Comparison of ENCODE assay signal across 22 mouse cellular contexts in the genomic region with DNA sequence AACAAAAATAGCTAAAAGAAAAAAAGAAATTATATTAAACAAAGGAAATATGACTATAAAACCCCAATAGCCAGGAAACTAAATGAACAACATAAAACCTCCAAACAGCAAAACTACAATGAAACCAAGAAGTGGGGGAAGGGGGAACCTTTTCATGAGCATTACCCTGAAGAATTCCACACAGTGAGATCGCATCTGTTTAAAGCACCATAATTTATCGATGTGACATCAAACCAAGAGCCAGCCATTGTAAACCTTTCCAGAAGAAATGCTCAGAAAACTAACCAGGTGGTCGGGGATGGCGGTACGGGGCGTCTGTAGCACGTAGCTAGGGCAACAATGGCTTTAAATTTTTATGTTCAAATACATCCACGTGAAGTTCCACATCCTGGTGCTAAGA.
DNase-seq lines count a peak whose midpoint lies in the region; ATAC-seq and TF ChIP-seq lines count a peak whose summit lies in the region.
"Had no signal": no experiment of that assay in that cellular context is flagged by ENCODE, and none has a peak within 500 bp of the region (broad histone marks: within the 10 kb centered on the region; RNA-seq: fewer than 3 reads in every experiment).

No protein-coding gene starts in this region.

- no peak for DNase-seq in limb, embryonic 10.5 days (ENCODE audit: low spot score)
- peak; percentile 59 for DNase-seq in limb, embryonic 14.5 days (ENCODE audit: low spot score)
- DNase-seq in mesoderm, embryonic 11.5 days (ENCODE audit: low read depth, low spot score), result peak; percentile 44
- no peak for DNase-seq in kidney, adult 2 months
- DNase-seq: adrenal gland, adult 2 months; adrenal gland, postnatal 10 days; adrenal gland, postnatal 25 days; cerebellum, adult 11 months; cerebellum, adult 18-20 months; cerebellum, adult 8-10 months; cerebellum, adult 9-11 months; cerebellum, postnatal 14 days; cerebellum, postnatal 36 days; embryo, embryonic 11 days had no signal

- no peak overlapping the region for H3K4me3 ChIP-seq in limb, embryonic 13.5 days
- no peak overlapping the region for H3K4me3 ChIP-seq in limb, embryonic 10.5 days
- no peak overlapping the region for H3K4me3 ChIP-seq in limb, embryonic 14.5 days (replicated peaks; ENCODE audit: low read length)
- H3K4me3 ChIP-seq in kidney, adult 2 months (ENCODE audit: insufficient read depth, low read depth, low read length), result no peak overlapping the region
- H3K4me3 ChIP-seq: embryonic facial prominence, embryonic 13.5 days; embryonic facial prominence, embryonic 15.5 days; erythroblast, embryonic 14.5 days; forebrain, embryonic 10.5 days; forebrain, embryonic 12.5 days had no signal

- TF ChIP-seq POLR2A in limb, embryonic 14.5 days (IDR thresholded peaks at IDR 0.05; ENCODE audit: borderline replicate concordance, extremely low read depth, insufficient read depth, insufficient read length), result no peak
- TF ChIP-seq POLR2A in kidney, adult 2 months (IDR thresholded peaks at IDR 0.05; ENCODE audit: low read depth, low read length), result no peak

- H3K27ac ChIP-seq in limb, embryonic 13.5 days, result no peak overlapping the region
- H3K27ac ChIP-seq in limb, embryonic 10.5 days, result no peak overlapping the region
- H3K27ac ChIP-seq in limb, embryonic 14.5 days (replicated peaks; ENCODE audit: low read depth, low read length), result no peak overlapping the region
- H3K27ac ChIP-seq in kidney, adult 2 months (ENCODE audit: insufficient read depth, low read depth, low read length), result no peak overlapping the region
- H3K27ac ChIP-seq: embryonic facial prominence, embryonic 13.5 days; embryonic facial prominence, embryonic 15.5 days; forebrain, embryonic 10.5 days; forebrain, embryonic 12.5 days had no signal

- H3K36me3 ChIP-seq in limb, embryonic 13.5 days, result no peaks in the 10 kb centered on the region
- H3K36me3 ChIP-seq in limb, embryonic 10.5 days, result no peaks in the 10 kb centered on the region
- no peaks in the 10 kb centered on the region for H3K36me3 ChIP-seq in limb, embryonic 14.5 days (ENCODE audit: control insufficient read depth, insufficient read depth, low read length)
- H3K36me3 ChIP-seq in kidney, adult 2 months (ENCODE audit: control insufficient read depth, insufficient read depth, low read length), result no peaks in the 10 kb centered on the region
- H3K36me3 ChIP-seq: embryonic facial prominence, embryonic 13.5 days; embryonic facial prominence, embryonic 15.5 days; forebrain, embryonic 10.5 days; forebrain, embryonic 12.5 days had no signal

- peaks cover 5% of the 10 kb centered on the region; the same call in 1 of the 2 replicates for H3K4me1 ChIP-seq in limb, embryonic 13.5 days
- H3K4me1 ChIP-seq in limb, embryonic 10.5 days, result peaks cover 20% of the 10 kb centered on the region
- peaks cover 5% of the 10 kb centered on the region; the same call in 1 of the 2 replicates for H3K4me1 ChIP-seq in limb, embryonic 14.5 days (ENCODE audit: control insufficient read depth, insufficient read depth, low read length)
- H3K4me1 ChIP-seq in kidney, adult 2 months (ENCODE audit: control insufficient read depth, insufficient read depth, low read length), result no peaks in the 10 kb centered on the region

- no peak for TF ChIP-seq CTCF in kidney, adult 2 months (conservative IDR thresholded peaks at IDR 0.05; ENCODE audit: insufficient read depth, insufficient read length, low read depth, low read length)

- no peaks in the 10 kb centered on the region for H3K9me3 ChIP-seq in limb, embryonic 13.5 days
- H3K9me3 ChIP-seq in limb, embryonic 10.5 days (replicated peaks), result no peaks in the 10 kb centered on the region
- H3K9me3 ChIP-seq in limb, embryonic 14.5 days (ENCODE audit: control insufficient read depth, low read length), result no peaks in the 10 kb centered on the region
- H3K9me3 ChIP-seq: embryonic facial prominence, embryonic 13.5 days; embryonic facial prominence, embryonic 15.5 days; forebrain, embryonic 10.5 days; forebrain, embryonic 12.5 days had no signal

- no peak overlapping the region for H3K4me2 ChIP-seq in limb, embryonic 13.5 days (replicated peaks)
- H3K4me2 ChIP-seq in limb, embryonic 14.5 days (replicated peaks; ENCODE audit: low read depth, low read length, severe bottlenecking), result no peak overlapping the region
- H3K4me2 ChIP-seq: embryonic facial prominence, embryonic 13.5 days; embryonic facial prominence, embryonic 15.5 days; forebrain, embryonic 12.5 days had no signal

- WGBS in limb, embryonic 13.5 days, result 37% methylated on average over 8 of the region's 8 CpGs
- WGBS in limb, embryonic 10.5 days, result 79% methylated on average over 8 of the region's 8 CpGs
- WGBS in limb, embryonic 14.5 days, result 34% methylated on average over 8 of the region's 8 CpGs
- WGBS in kidney, adult 2 months, result 70% methylated on average over 8 of the region's 8 CpGs

- 0 out of 2 replicates have a peak, but pooled peaks have one; percentile 28 for ATAC-seq in limb, embryonic 13.5 days (ENCODE audit: low FRiP score, low read depth)
- ATAC-seq in limb, embryonic 14.5 days (ENCODE audit: low FRiP score, low read depth), result peak; percentile 53; the same call in 1 of the 2 replicates
- ATAC-seq: forebrain, embryonic 14.5 days; forebrain, embryonic 16.5 days had no signal

- no peak overlapping the region for H3K9ac ChIP-seq in limb, embryonic 13.5 days
- no peak overlapping the region for H3K9ac ChIP-seq in limb, embryonic 14.5 days (ENCODE audit: low read depth, low read length, severe bottlenecking)
- H3K9ac ChIP-seq: embryonic facial prominence, embryonic 13.5 days; embryonic facial prominence, embryonic 15.5 days; forebrain, embryonic 12.5 days had no signal

- H3K27me3 ChIP-seq in limb, embryonic 13.5 days, result peaks cover 21% of the 10 kb centered on the region
- no peaks in the 10 kb centered on the region for H3K27me3 ChIP-seq in limb, embryonic 10.5 days (ENCODE audit: low read depth, poor library complexity, severe bottlenecking)
- no peaks in the 10 kb centered on the region for H3K27me3 ChIP-seq in limb, embryonic 14.5 days (ENCODE audit: control insufficient read depth, insufficient read depth, low read length)
- H3K27me3 ChIP-seq in kidney, adult 2 months (replicated peaks; ENCODE audit: control insufficient read depth, insufficient read depth, low read length), result no peaks in the 10 kb centered on the region
- H3K27me3 ChIP-seq: embryonic facial prominence, embryonic 13.5 days; embryonic facial prominence, embryonic 15.5 days; forebrain, embryonic 12.5 days had no signal

Comparison
In these comparisons a context has a peak if more than half of its experiments do, and no peak if none do; other contexts are left out.
1. DNase-seq: peak in limb, embryonic 14.5 days (single experiment) and mesoderm, embryonic 11.5 days (single experiment); none in limb, embryonic 10.5 days (single experiment) and kidney, adult 2 months (single experiment).